Mouse (Mus musculus) embryonic facial prominence, embryonic 10.5 days (tissue): ENCODE data around the gene Ovca2. TPM values are rescaled to one million over a fixed set of nuclear protein-coding genes. Genes with fewer than 3 reads are reported as not detected.

Experiments
- DNase-seq: peaks from one replicate; pipeline ENCODE4 v3.0.0-alpha.2; 2017; ENCODE audit warnings: low spot score
- H3K27ac ChIP-seq: fragments of 300-500 bp; sonication (generic); replicated peaks from 2 replicates; pipeline ENCODE4 v1.5.1; 2016; ENCODE audit warnings: mild to moderate bottlenecking
- H3K27me3 ChIP-seq: fragments of 300-500 bp; sonication (generic); replicated peaks from 2 replicates; pipeline ENCODE4 v1.6.1; 2016; ENCODE audit warnings: low read depth, mild to moderate bottlenecking; ENCODE audit not compliant: poor library complexity, severe bottlenecking
- H3K36me3 ChIP-seq: fragments of 300-500 bp; sonication (generic); replicated peaks from 2 replicates; pipeline ENCODE4 v1.6.1; 2016; ENCODE audit warnings: mild to moderate bottlenecking, moderate library complexity
- H3K4me1 ChIP-seq: fragments of 300-500 bp; sonication (generic); 2 replicates; pipeline ENCODE4 v1.6.1; 2016
- H3K4me3 ChIP-seq: fragments of 300-500 bp; sonication (generic); 2 replicates; pipeline ENCODE4 v1.5.1; 2016; ENCODE audit warnings: mild to moderate bottlenecking, moderate library complexity
- H3K9me3 ChIP-seq: fragments of 300-500 bp; sonication (generic); 2 replicates; pipeline ENCODE4 v1.6.1; 2016; ENCODE audit warnings: mild to moderate bottlenecking
- WGBS: fragments of 180-500 bp; shearing (Covaris S2); methylation state at CpG from one replicate; pipeline ENCODE4 v1.1.7; 2016; 5-methylcytosine and 5-hydroxymethylcytosine counted together
- polyA plus RNA-seq: library from polyadenylated mRNA; unstranded; fragments of >200 nt; fragmentation: Nextera tagmentation; extraction: Ambion mirVana; gene quantifications from 2 replicates; pipeline ENCODE4 v1.2.1, GENCODE M21; 2016

Ovca2 gene
- polyA plus RNA-seq, 1 experiment from 2014 or later: 35.4 TPM

DNA sequence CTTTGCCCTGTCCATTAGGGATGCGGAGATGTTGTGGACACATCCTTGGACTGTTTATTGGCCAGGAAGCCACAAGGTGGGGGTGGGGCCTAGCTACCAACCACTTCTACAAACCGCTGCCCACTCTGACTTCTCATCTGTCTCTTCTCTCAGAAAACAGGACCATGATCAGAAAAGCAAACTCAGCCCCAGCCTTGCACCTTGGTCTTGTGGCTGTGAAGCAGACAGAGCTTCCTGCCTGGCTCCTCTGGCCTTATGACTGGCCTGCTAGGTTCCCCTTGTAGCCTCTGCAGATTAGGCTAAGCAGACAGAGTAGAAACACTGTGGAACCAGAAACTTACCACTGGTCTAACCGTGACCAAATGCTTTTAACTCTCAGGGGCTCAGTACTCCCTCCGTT, 30.7 kb upstream of the Ovca2 start:
- no peak for DNase-seq
- Histone ChIP-seq H3K4me3 (no peak overlapping the region), H3K36me3 (no peaks in the 10 kb centered on the region), H3K9me3 (no peaks in the 10 kb centered on the region), H3K27me3 (peaks cover 34% of the 10 kb centered on the region), H3K4me1 (peaks cover 80% of the 10 kb centered on the region), H3K27ac (0 out of 2 replicates have a peak overlapping the region, but pooled peaks have one; percentile 15)
- 63% methylated on average over 4 of the region's 4 CpGs for WGBS

DNA sequence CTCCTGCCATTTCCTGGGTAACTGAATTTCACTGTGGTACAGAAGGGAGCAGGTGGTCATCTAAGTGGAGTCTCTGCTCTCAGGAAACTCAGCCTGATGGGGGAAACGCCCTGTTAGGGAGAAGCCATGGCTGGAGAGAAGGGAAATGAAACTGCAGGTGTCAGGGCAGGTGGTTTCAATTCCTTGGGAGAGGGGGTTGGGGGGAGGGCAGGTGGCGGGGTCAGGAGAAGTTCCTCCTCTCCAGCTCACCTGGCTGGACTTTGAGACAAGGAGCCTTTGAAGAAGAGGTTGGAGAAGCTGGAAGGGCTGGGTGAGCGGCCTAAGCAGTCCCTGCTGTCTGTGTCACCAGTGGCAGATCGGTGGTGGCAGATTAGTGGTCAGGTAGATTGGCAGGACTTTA, 27.7 kb upstream of the Ovca2 start:
- peaks cover 19% of the 10 kb centered on the region for H3K27me3 ChIP-seq
- 70% methylated on average over 4 of the region's 4 CpGs for WGBS
- H3K4me1 ChIP-seq: peaks cover 72% of the 10 kb centered on the region
- H3K4me3 ChIP-seq: no peak overlapping the region
- no peaks in the 10 kb centered on the region for H3K36me3 ChIP-seq
- H3K27ac ChIP-seq: no peak overlapping the region; the same call in 1 of the 2 replicates
- no peaks in the 10 kb centered on the region for H3K9me3 ChIP-seq
- DNase-seq: no peak

DNA sequence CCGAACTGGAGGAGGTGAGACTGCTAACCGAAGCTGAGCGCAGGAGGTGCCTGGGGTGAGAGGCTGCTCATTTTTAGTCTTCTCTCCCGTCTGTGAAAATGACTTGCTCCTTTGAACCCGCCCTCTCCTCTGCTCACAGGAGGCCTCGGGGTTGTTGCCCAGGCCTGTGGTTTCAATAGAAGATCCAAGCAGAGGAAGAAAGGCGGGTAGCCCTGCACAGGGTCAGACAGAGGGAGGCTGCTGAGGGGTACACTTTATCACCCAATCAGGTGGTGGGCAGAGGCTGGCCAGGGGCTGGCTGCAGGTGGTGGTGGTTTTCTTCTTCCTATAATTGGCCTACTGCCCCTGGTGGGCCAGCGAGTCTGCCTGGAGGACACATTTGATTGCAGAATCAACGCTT, 25.8 kb upstream of the Ovca2 start:
- Histone ChIP-seq H3K4me3 (no peak overlapping the region), H3K27me3 (peaks cover 28% of the 10 kb centered on the region), H3K4me1 (peaks cover 61% of the 10 kb centered on the region), H3K36me3 (no peaks in the 10 kb centered on the region), H3K9me3 (no peaks in the 10 kb centered on the region), H3K27ac (no peak overlapping the region)
- DNase-seq: no peak
- WGBS: 36% methylated on average over 9 of the region's 9 CpGs

DNA sequence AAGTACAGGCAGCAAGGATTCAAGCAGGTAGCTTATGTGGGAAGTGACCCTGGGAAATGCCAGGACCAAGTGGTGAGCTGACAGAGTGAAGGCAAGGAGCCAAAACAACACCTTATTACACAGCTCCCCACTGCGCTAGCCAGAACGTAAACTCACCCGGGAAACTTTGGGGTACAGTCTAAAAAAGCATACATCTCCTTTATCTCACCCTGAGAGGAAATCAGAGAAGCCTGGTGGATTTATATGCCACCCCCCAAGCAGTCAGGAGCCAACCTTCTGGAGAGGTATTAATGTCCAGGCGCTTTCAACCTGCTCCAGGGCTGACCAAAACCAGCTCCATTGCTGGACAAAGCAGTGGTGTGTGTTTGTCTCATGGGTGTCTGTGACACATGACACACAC, 25.3 kb upstream of the Ovca2 start:
- peaks cover 55% of the 10 kb centered on the region for H3K4me1 ChIP-seq
- 76% methylated on average over 4 of the region's 4 CpGs for WGBS
- no peak overlapping the region for H3K4me3 ChIP-seq
- H3K36me3 ChIP-seq: no peaks in the 10 kb centered on the region
- H3K27ac ChIP-seq: 0 out of 2 replicates have a peak overlapping the region, but pooled peaks have one; percentile 2
- no peak for DNase-seq
- no peaks in the 10 kb centered on the region for H3K9me3 ChIP-seq
- peaks cover 32% of the 10 kb centered on the region for H3K27me3 ChIP-seq

DNA sequence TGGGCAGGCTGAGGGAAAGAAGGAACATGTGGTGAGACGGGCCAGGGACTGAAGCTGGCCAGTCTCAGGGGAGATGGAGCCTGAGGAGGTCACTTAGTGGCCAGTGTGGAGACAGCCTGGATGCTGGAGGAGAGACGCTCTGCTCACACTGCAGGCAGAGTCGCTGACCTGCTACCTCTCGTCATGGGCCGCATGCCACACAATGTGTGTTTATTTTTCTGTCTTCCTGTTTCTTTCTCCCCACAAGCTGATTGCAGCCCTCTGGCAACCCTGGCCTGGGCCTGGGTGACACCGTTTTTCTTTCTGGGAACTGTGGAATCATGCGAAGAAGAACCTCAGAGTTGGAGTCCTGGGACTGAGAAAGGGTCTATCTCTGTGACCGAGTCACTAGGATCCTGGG, 23.1 kb upstream of the Ovca2 start:
- Histone ChIP-seq H3K36me3 (no peaks in the 10 kb centered on the region), H3K4me3 (no peak overlapping the region), H3K27me3 (peaks cover 54% of the 10 kb centered on the region), H3K9me3 (no peaks in the 10 kb centered on the region), H3K4me1 (peaks cover 49% of the 10 kb centered on the region), H3K27ac (no peak overlapping the region)
- WGBS: 47% methylated on average over 8 of the region's 8 CpGs
- DNase-seq: no peak

DNA sequence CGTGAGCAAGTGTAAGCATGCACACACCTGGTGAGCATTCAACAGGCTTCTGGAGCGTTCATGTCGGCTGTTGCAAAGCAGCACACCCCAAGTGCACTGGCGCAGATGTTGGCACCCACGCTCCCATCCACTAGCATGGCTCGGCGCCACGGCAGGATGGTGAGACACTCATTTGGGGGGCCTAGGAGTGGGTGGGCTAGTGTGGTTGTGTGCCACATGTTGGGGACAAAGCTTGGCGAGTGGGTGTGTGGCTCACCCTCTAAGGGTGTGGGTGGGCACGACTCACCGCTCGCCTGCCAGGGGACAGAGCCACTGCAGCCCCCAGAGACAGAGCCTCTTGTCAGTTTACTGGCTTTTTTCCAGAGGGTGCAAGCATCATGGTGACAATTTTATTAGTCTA, 22.3 kb upstream of the Ovca2 start:
- WGBS: 92% methylated on average over 12 of the region's 12 CpGs
- H3K4me3 ChIP-seq: no peak overlapping the region
- no peak overlapping the region for H3K27ac ChIP-seq
- H3K9me3 ChIP-seq: no peaks in the 10 kb centered on the region
- H3K27me3 ChIP-seq: peaks cover 62% of the 10 kb centered on the region
- H3K4me1 ChIP-seq: peaks cover 48% of the 10 kb centered on the region
- no peaks in the 10 kb centered on the region for H3K36me3 ChIP-seq
- DNase-seq: no peak

DNA sequence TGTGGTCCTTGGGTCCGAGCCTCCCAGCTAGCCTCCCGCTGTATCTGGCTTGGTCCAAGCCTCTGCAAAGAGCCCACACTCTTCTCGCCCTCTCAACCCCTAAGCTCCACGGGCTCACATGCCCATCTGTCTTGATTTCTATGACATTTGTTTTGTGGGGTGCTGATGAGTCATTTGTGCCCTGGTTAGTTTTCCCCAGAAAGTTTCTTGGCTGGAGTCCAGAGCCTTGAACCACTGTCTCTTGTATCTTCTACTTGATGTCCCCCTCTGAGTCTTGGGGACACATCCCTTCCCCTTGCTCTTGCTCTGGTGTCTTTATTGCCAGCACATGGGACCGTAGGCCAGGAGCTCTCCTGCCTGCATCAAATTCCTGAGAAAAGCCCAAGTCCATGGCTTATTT, 21.3 kb upstream of the Ovca2 start:
- no peak for DNase-seq
- H3K27me3 ChIP-seq: peaks cover 72% of the 10 kb centered on the region
- H3K4me3 ChIP-seq: no peak overlapping the region
- no peak overlapping the region for H3K27ac ChIP-seq
- peaks cover 49% of the 10 kb centered on the region for H3K4me1 ChIP-seq
- 88% methylated on average over 5 of the region's 5 CpGs for WGBS
- H3K9me3 ChIP-seq: no peaks in the 10 kb centered on the region
- H3K36me3 ChIP-seq: no peaks in the 10 kb centered on the region

DNA sequence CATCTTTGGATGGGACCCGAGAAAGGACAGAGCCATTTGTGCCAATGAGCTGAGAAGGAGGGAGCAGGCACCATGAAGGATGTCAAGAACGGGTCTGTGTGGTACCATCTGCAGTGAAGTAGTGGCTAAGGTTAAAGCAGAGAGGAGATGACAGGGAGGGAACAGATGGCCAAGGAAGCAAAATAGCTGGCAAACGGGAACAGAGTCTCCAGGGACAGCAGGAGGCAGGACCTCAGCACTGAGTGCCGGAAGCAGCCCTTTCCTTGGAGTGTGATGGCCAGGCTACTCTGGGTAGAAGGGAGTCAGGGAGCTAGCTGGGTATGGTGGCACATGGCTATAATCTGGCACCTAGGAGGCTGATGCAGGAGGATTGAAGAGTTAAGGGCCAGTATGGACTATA, 20.2 kb upstream of the Ovca2 start:
- H3K4me3 ChIP-seq: no peak overlapping the region
- no peak overlapping the region for H3K27ac ChIP-seq
- no peak for DNase-seq
- no peaks in the 10 kb centered on the region for H3K36me3 ChIP-seq
- 69% methylated on average over 4 of the region's 4 CpGs for WGBS
- no peaks in the 10 kb centered on the region for H3K9me3 ChIP-seq
- peaks cover 80% of the 10 kb centered on the region for H3K27me3 ChIP-seq
- H3K4me1 ChIP-seq: peaks cover 52% of the 10 kb centered on the region

DNA sequence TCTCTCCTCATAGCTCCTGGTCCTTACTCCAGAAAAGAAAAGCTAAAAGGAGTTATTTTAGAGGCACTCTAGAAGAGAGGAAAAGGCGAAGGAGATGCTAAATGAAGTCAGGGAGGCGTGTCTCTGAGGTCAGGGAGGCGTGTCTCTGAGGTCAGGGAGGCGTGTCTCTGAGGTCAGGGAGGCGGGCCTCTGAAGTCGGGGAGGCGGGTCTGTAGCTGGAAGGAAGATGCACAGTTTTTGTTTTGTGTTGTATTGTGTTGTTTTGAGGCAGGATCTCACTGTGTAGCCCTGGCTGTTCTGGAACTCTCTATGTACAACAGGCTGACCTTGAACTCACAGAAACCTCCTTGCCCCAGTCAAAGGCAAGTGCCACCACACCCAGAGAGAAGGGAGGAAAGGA, 19.3 kb upstream of the Ovca2 start:
- H3K4me3 ChIP-seq: no peak overlapping the region
- H3K9me3 ChIP-seq: no peaks in the 10 kb centered on the region
- DNase-seq: no peak
- no peaks in the 10 kb centered on the region for H3K36me3 ChIP-seq
- WGBS: 34% methylated on average over 7 of the region's 7 CpGs
- H3K27ac ChIP-seq: no peak overlapping the region
- peaks cover 56% of the 10 kb centered on the region for H3K4me1 ChIP-seq
- H3K27me3 ChIP-seq: peaks cover 83% of the 10 kb centered on the region

DNA sequence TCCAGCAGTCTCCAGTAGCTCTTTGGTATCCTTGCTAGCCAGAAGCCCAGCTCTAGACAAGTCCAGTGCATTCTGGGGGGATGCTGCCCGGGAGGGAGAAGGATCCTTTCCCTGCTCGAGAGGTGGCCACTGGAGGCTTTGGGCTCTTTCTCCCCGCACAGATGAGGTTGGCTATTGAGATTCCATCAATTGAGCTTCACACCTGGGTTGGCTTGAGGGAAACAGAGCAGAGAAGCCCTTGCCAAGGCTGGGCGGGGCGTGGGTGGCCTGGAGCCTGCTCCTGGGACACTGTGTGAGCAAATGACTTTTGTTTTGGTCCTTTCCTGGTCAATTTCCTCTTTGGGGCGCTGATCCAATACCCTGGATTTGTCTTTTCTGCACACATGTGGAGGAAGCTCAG, 17.5 kb upstream of the Ovca2 start:
- H3K9me3 ChIP-seq: no peaks in the 10 kb centered on the region
- peaks cover 50% of the 10 kb centered on the region for H3K4me1 ChIP-seq
- no peak for DNase-seq
- no peak overlapping the region for H3K27ac ChIP-seq
- H3K36me3 ChIP-seq: no peaks in the 10 kb centered on the region
- H3K27me3 ChIP-seq: peaks cover 95% of the 10 kb centered on the region
- 41% methylated on average over 6 of the region's 6 CpGs for WGBS
- H3K4me3 ChIP-seq: no peak overlapping the region

DNA sequence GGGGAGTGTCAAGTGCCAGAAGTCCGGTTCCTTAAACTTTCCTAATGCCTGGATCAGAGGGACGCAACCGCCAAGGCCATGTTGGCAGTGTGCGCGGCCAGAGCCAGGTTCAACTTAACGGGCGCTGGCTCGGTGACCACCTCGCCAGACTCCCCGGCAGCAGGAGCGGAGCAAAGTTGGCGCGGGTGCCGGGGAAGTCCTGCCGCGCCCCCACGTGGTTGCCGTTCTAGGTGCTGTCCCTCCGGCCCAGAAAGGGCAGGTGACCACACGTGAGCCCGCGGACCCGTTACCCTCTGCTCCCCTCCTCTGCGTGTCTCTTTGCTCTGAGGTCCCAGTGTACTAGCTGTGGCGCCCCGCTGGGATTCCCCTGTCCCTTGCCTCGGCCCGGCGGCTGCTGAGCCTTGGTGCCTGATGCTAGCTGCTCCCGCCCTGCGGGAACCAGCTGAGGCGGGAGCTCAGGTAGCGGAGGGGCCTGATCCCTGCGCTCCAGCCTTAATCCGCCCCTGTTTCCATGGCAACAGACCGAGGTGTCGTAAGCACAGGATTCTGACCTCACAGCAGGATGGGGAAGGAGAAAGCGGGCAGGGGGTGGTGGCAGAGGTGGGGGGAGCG, 16.3 kb upstream of the Ovca2 start:
- Histone ChIP-seq H3K4me1 (peaks cover 55% of the 10 kb centered on the region), H3K4me3 (peak overlapping the region; percentile 63), H3K9me3 (no peaks in the 10 kb centered on the region), H3K27ac (peak overlapping the region; percentile 65), H3K36me3 (no peaks in the 10 kb centered on the region), H3K27me3 (peaks cover 94% of the 10 kb centered on the region)
- under 1% methylated on average over 39 of the region's 39 CpGs for WGBS
- DNase-seq: peak; percentile 83

DNA sequence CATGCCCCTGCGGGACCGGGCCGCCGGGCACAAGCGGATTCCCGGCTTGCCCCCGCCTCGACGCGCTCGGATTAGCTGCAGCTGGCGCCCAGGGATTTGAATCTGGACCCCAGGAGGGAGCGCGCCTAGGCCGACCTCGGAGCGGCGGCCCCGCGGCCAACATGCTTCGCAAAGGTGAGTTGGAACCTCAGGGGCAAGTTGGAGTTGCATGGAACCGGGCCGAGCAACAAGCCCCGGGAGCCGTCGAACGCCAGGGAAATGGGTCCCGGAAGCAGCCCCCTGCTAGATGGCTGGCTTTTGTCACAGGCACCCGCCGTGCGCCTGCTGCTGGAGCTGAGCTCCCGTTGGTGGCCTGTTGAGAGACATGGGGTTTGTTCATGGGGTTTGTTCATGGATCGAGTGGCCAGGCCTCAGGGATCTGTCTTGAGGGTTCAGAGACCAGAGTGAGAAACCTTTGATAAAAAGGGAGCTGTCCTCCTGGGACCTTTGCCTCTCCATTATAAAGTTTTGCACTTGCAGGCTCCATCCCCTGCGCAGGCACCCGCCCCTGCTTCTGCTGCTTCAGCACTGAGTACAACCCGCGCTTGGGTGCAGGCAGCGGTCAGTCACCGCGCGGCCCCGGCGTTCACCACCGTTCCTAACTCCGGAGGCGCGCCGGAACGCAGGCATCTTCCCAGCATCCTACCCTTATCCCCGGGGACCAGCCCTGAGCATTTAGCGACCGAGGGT, 15.7 kb upstream of the Ovca2 start:
- Histone ChIP-seq H3K9me3 (no peaks in the 10 kb centered on the region), H3K36me3 (no peaks in the 10 kb centered on the region), H3K4me3 (peak overlapping the region; percentile 63), H3K27me3 (peaks cover 87% of the 10 kb centered on the region), H3K4me1 (peaks cover 62% of the 10 kb centered on the region), H3K27ac (peak overlapping the region; percentile 65; the same call in 1 of the 2 replicates)
- WGBS: under 1% methylated on average over 52 of the region's 52 CpGs
- DNase-seq: peak; percentile 60
